Mouse (Mus musculus) embryonic fibroblast, embryonic 13.5 days (primary cell): ENCODE results near the gene Nxph3.

Source experiments
- CTCF ChIP-seq: IDR thresholded peaks from 2 replicates; pipeline ENCODE4 v1.5.1; 2011; ENCODE audit warnings: mild to moderate bottlenecking, control low read depth, low read length, moderate library complexity, borderline replicate concordance; ENCODE audit not compliant: insufficient read depth
- POLR2A ChIP-seq: IDR thresholded peaks from 2 replicates; pipeline ENCODE4 v1.6.1; 2011; ENCODE audit warnings: low read depth, mild to moderate bottlenecking, control low read depth, low read length, moderate library complexity

- TF ChIP-seq CTCF (no peak), POLR2A (no peak)
These were observed 22.1 kb downstream of the Nxph3 start for GRCm38 (mm10) chr11:95492256-95492655.
